Mouse (Mus musculus): Measurements from ENCODE around the gene Wdfy1. TPM values are rescaled to one million over a fixed set of nuclear protein-coding genes. Genes with fewer than 3 reads are reported as not detected.

Gene Wdfy1
- total RNA-seq, 2 experiments from 2014 or later = 43.7 to 45.9 TPM

GRCm38 (mm10) chr1:79786267-79786927 lies 10.5 kb upstream of the Wdfy1 start:
- Histone ChIP-seq H3K27ac (no peak overlapping the region), H3K4me3 (no peak overlapping the region)
- peak; percentile 26 to 37 for DNase-seq (ENCODE audit: extremely low spot score in 1 of 2, low spot score in 2 of 2)
- intact Hi-C loops (cut with DNase I) = loop anchor here (1.0 to 10.0 kb wide), 2 partner anchors 320 to 478 kb away; no protein-coding TSS in a partner anchor
- TF ChIP-seq CTCF (IDR thresholded peaks at IDR 0.05) = peak; percentile 74

- H3K27ac ChIP-seq = no peak overlapping the region
- intact Hi-C loops (cut with DNase I) = loop anchor here (5.0 to 10.0 kb wide), 2 partner anchors 482 to 730 kb away; no protein-coding TSS in a partner anchor
- no peak overlapping the region for H3K4me3 ChIP-seq
- TF ChIP-seq CTCF (IDR thresholded peaks at IDR 0.05) = peak; percentile 54
- DNase-seq (ENCODE audit: extremely low spot score in 1 of 2, low spot score in 2 of 2) = no peak
Measured at GRCm38 (mm10) chr1:79782433-79782832, 6.5 kb upstream of the Wdfy1 start.

GRCm38 (mm10) chr1:79778011-79778410 lies 2.1 kb upstream of the Wdfy1 start:
- H3K27ac ChIP-seq = no peak overlapping the region
- DNase-seq (ENCODE audit: extremely low spot score in 1 of 2, low spot score in 2 of 2) = no peak
- intact Hi-C loops (cut with DNase I) = no loop called here
- H3K4me3 ChIP-seq = no peak overlapping the region
- no peak for TF ChIP-seq CTCF (IDR thresholded peaks at IDR 0.05)

- H3K27ac ChIP-seq = no peak overlapping the region
- intact Hi-C loops (cut with DNase I) = no loop called here
- DNase-seq (ENCODE audit: extremely low spot score in 1 of 2, low spot score in 2 of 2) = no peak
- no peak for TF ChIP-seq CTCF (IDR thresholded peaks at IDR 0.05)
- no peak overlapping the region for H3K4me3 ChIP-seq
Measured at GRCm38 (mm10) chr1:79774164-79774780, 1.7 kb downstream of the Wdfy1 start.

- TF ChIP-seq CTCF (IDR thresholded peaks at IDR 0.05) = no peak
- intact Hi-C loops (cut with DNase I) = no loop called here
- no peak for DNase-seq (ENCODE audit: extremely low spot score in 1 of 2, low spot score in 2 of 2)
- H3K27ac ChIP-seq = no peak overlapping the region
- H3K4me3 ChIP-seq = no peak overlapping the region
Measured at GRCm38 (mm10) chr1:79768231-79768630, 7.7 kb downstream of the Wdfy1 start.

- no peak overlapping the region for H3K4me3 ChIP-seq
- no peak for DNase-seq (ENCODE audit: extremely low spot score in 1 of 2, low spot score in 2 of 2)
- H3K27ac ChIP-seq = no peak overlapping the region
- intact Hi-C loops (cut with DNase I) = no loop called here
- no peak for TF ChIP-seq CTCF (IDR thresholded peaks at IDR 0.05)
Measured at GRCm38 (mm10) chr1:79764483-79764882, 11.5 kb downstream of the Wdfy1 start.

GRCm38 (mm10) chr1:79764031-79764430 lies 11.9 kb downstream of the Wdfy1 start:
- TF ChIP-seq CTCF (IDR thresholded peaks at IDR 0.05) = no peak
- DNase-seq (ENCODE audit: extremely low spot score in 1 of 2, low spot score in 2 of 2) = no peak
- intact Hi-C loops (cut with DNase I) = no loop called here
- Histone ChIP-seq H3K4me3 (no peak overlapping the region), H3K27ac (no peak overlapping the region)

- Histone ChIP-seq H3K27ac (no peak overlapping the region), H3K4me3 (peak overlapping the region; percentile 98; the same call in 1 of the 2 replicates)
- DNase-seq (ENCODE audit: extremely low spot score in 1 of 2, low spot score in 2 of 2) = no peak
- TF ChIP-seq CTCF (IDR thresholded peaks at IDR 0.05) = no peak
- intact Hi-C loops (cut with DNase I) = no loop called here
Measured at GRCm38 (mm10) chr1:79762282-79763250, 13.4 kb downstream of the Wdfy1 start.

- H3K27ac ChIP-seq = no peak overlapping the region
- TF ChIP-seq CTCF (IDR thresholded peaks at IDR 0.05) = no peak; the same call in 1 of the 2 replicates
- intact Hi-C loops (cut with DNase I) = no loop called here
Measured at GRCm38 (mm10) chr1:79761917-79762271, 14.0 kb downstream of the Wdfy1 start.

GRCm38 (mm10) chr1:79761106-79761916 lies 14.6 kb downstream of the Wdfy1 start:
- intact Hi-C loops (cut with DNase I) = no loop called here
- no peak for TF ChIP-seq CTCF (IDR thresholded peaks at IDR 0.05)
- H3K27ac ChIP-seq = peak overlapping the region; percentile 97
- peak; percentile 85 to 86 for DNase-seq (ENCODE audit: extremely low spot score in 1 of 2, low spot score in 2 of 2)
- peak overlapping the region; percentile 98 for H3K4me3 ChIP-seq

More at GRCm38 (mm10) chr1:79761917-79762271, 14.0 kb downstream of the Wdfy1 start:
- no peak for DNase-seq (ENCODE audit: extremely low spot score in 1 of 2, low spot score in 2 of 2)
- H3K4me3 ChIP-seq = peak overlapping the region; percentile 98

GRCm38 (mm10) chr1:79760656-79761055 lies 15.3 kb downstream of the Wdfy1 start:
- intact Hi-C loops (cut with DNase I) = no loop called here
- TF ChIP-seq CTCF (IDR thresholded peaks at IDR 0.05) = no peak
- H3K27ac ChIP-seq = peak overlapping the region; percentile 97
- DNase-seq (ENCODE audit: extremely low spot score in 1 of 2, low spot score in 2 of 2) = no peak
- peak overlapping the region; percentile 98 for H3K4me3 ChIP-seq
